Mouse (Mus musculus) ES-E14 (cell line): ENCODE data around the gene Ppil6. TPM values are rescaled to one million over a fixed set of nuclear protein-coding genes. Genes with fewer than 3 reads are reported as not detected.

Experiments
- DNase-seq: peaks from one replicate; pipeline ENCODE4 v3.0.0-alpha.2; 2013; ENCODE audit warnings: low read depth, low spot score
- H3K27ac ChIP-seq: 2 replicates; pipeline ENCODE4 v1.5.1; 2012; ENCODE audit warnings: low read depth, mild to moderate bottlenecking, low read length, moderate library complexity, mixed read lengths; ENCODE audit not compliant: poor library complexity, insufficient read depth, severe bottlenecking
- H3K36me3 ChIP-seq: 2 replicates; pipeline ENCODE4 v1.6.1; 2012; ENCODE audit warnings: mild to moderate bottlenecking, low read length, moderate library complexity, mixed read lengths; ENCODE audit not compliant: control insufficient read depth, poor library complexity, insufficient read depth, severe bottlenecking
- H3K4me1 ChIP-seq, 2 experiments: fragments of 150-350 bp in 1 of 2; sonication (generic) in 1 of 2; 2 replicates each; pipeline ENCODE4 v1.6.1; 2012; ENCODE audit warnings: low read length in 2 of 2, mild to moderate bottlenecking in 1 of 2, mixed read lengths in 1 of 2; ENCODE audit not compliant: control insufficient read depth in 2 of 2, insufficient read depth in 2 of 2, poor library complexity in 1 of 2
- H3K4me3 ChIP-seq, 2 experiments: fragments of 150-350 bp in 1 of 2; sonication (generic) in 1 of 2; 2 replicates each; pipeline ENCODE4 v1.5.1; 2012; ENCODE audit warnings: low read length in 2 of 2, low read depth in 1 of 2, mild to moderate bottlenecking in 1 of 2, mixed read lengths in 1 of 2; ENCODE audit not compliant: insufficient read depth in 1 of 2, poor library complexity in 1 of 2, severe bottlenecking in 1 of 2
- H3K9ac ChIP-seq: 2 replicates; pipeline ENCODE4 v1.6.1; 2012; ENCODE audit warnings: low read depth, mild to moderate bottlenecking, low read length, mixed read lengths; ENCODE audit not compliant: poor library complexity, insufficient read depth, severe bottlenecking
- H3K9me3 ChIP-seq: fragments of 150-350 bp; sonication (generic); 2 replicates; pipeline ENCODE4 v1.6.1; 2012; ENCODE audit warnings: low read depth, mild to moderate bottlenecking, low read length; ENCODE audit not compliant: control insufficient read depth, insufficient read depth
- CHD2 ChIP-seq: IDR thresholded peaks from 2 replicates; pipeline ENCODE4 v1.6.1; 2014; ENCODE audit warnings: mild to moderate bottlenecking, low read depth, low read length, inconsistent platforms
- HCFC1 ChIP-seq: IDR thresholded peaks from 2 replicates; pipeline ENCODE4 v1.6.1; 2012; ENCODE audit warnings: low read length, inconsistent platforms, borderline replicate concordance; ENCODE audit not compliant: insufficient read depth
- MAFK ChIP-seq: IDR thresholded peaks from 2 replicates; pipeline ENCODE4 v1.6.1; 2014; ENCODE audit warnings: mild to moderate bottlenecking, low read depth, low read length, inconsistent platforms; ENCODE audit not compliant: insufficient read depth
- ZC3H11A ChIP-seq: IDR thresholded peaks from 2 replicates; pipeline ENCODE4 v1.6.1; 2012; ENCODE audit warnings: low read depth, mild to moderate bottlenecking, inconsistent platforms, low read length, borderline replicate concordance
- ZNF384 ChIP-seq: IDR thresholded peaks from 2 replicates; pipeline ENCODE4 v1.6.1; 2012; ENCODE audit warnings: low read depth, low read length, inconsistent platforms
- in situ Hi-C, 2 experiments: fragments of 600-800 bp; cut with MboI; formaldehyde crosslinking; loops; one replicate each; pipeline ENCODE4 v1.15.1; 2025; ENCODE audit warnings: low sequenced_read_pairs in 2 of 2, inconsistent platforms in 1 of 2; ENCODE audit not compliant: unreplicated experiment in 2 of 2
- total RNA-seq: library from RNA; depleted of rRNA; stranded (reverse); fragments of 300-350 nt; gene quantifications from 2 replicates; pipeline ENCODE4 v1.2.3, GENCODE M21; 2012

Ppil6 gene
- total RNA-seq, 1 experiment: not detected

DNA sequence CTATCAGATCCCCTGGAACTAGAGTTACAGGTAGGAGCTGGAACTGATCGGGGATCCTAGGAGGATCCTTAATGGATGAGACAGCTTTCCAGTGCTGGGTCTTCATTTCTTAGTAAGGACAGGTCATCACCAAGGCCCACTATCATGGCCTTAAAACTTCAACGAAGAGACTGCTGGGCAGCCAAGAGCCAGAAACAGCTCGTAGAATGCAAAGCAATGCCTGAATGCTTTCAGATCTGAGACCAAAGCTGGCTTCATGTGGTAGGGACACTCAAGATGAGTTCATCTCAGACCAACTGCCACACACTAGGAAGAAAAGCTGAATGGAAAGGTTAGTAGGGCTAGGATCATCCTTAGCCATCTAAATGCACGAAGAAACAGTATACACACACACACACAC, 48.7 kb downstream of the Ppil6 start:
- Histone ChIP-seq H3K36me3 (peaks cover 5% of the 10 kb centered on the region), H3K4me1 (no peaks in the 10 kb centered on the region), H3K4me3 (no peak overlapping the region), H3K9me3 (no peaks in the 10 kb centered on the region), H3K27ac (no peak overlapping the region), H3K9ac (no peak overlapping the region)
- no peak for DNase-seq
- TF ChIP-seq MAFK (no peak), HCFC1 (no peak), CHD2 (no peak), ZC3H11A (no peak), ZNF384 (no peak)
- in situ Hi-C loops: no loop called here

DNA sequence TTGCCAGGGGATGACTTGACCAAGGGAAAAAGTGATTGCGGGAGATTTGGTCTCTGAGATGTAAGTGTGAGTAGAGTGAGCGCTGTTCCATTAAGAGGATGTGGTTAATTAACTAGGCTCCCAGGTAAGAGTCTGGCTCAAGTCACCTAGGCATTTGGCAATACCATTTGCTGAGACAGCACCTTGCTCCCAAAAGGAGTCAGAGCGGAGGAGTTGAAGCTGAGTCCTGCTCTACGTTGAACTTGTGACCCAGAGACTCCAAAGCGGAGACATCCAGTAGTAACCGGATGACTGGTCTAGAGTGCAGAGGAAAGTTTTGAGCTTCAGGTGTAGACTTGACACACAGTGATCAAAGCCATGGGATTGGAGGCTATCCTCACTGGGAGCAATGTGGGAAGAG, 51.8 kb downstream of the Ppil6 start:
- in situ Hi-C loops: no loop called here
- Histone ChIP-seq H3K27ac (no peak overlapping the region), H3K9ac (no peak overlapping the region), H3K4me3 (no peak overlapping the region), H3K4me1 (peaks cover 0 to 8% of the 10 kb centered on the region in 2 experiments; a peak in 3 of 4 replicates), H3K36me3 (peaks cover 2% of the 10 kb centered on the region; the same call in 1 of the 2 replicates), H3K9me3 (no peaks in the 10 kb centered on the region)
- no peak for TF ChIP-seq ZNF384
- no peak for TF ChIP-seq CHD2
- TF ChIP-seq MAFK: no peak
- no peak for TF ChIP-seq HCFC1
- TF ChIP-seq ZC3H11A: no peak
- no peak for DNase-seq

DNA sequence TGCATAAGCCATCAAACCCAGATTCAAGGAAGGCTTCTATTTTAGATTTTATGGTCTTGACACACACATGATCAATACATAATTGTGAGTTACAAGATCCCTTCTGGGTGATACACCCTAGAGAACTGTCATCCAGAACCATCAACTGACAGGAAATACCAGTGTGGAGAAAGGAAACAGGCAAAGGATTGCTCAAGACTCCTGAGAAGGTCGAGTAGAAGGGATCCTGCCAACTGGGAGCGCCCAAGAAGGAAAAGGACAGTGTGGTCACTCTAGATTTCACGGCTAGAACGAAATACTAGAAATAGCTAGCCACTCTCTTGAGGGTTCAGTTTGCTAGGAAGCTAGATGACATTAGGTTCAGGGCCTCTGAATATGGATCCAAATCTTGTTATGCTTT, 53.2 kb downstream of the Ppil6 start:
- H3K27ac ChIP-seq: no peak overlapping the region
- in situ Hi-C loops: no loop called here
- no peaks in the 10 kb centered on the region for H3K9me3 ChIP-seq
- H3K36me3 ChIP-seq: peaks cover 2% of the 10 kb centered on the region; the same call in 1 of the 2 replicates
- DNase-seq: no peak
- TF ChIP-seq MAFK (no peak), ZC3H11A (no peak), CHD2 (no peak)
- H3K9ac ChIP-seq: no peak overlapping the region
- H3K4me3 ChIP-seq: no peak overlapping the region
- peaks cover 0 to 8% of the 10 kb centered on the region in 2 experiments; a peak in 3 of 4 replicates for H3K4me1 ChIP-seq

DNA sequence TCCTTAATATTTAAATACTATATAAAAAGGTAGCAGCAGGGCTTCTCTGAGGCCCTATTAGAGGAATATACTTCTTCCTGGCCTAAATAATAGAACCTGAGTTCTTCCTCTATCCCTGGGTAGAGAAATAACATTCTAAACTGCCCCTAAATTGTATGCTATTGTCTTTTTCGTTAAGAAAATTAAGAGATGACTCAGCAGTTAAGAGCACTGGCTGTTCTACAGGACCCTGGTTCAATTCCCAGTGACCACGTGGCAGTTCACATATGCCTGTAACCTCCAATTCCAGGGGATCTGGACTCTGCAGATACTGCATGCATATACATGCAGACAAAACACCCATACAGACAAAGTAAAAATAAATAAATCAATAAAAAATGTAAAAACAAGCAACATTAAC, 53.6 kb downstream of the Ppil6 start:
- Histone ChIP-seq H3K36me3 (peaks cover 2% of the 10 kb centered on the region; the same call in 1 of the 2 replicates), H3K4me1 (peaks cover 0 to 8% of the 10 kb centered on the region in 2 experiments; a peak in 3 of 4 replicates), H3K27ac (no peak overlapping the region), H3K9me3 (no peaks in the 10 kb centered on the region), H3K9ac (no peak overlapping the region), H3K4me3 (no peak overlapping the region)
- in situ Hi-C loops: no loop called here
- TF ChIP-seq ZC3H11A: no peak
- peak; percentile 58; the same call in 1 of the 2 replicates for TF ChIP-seq MAFK
- DNase-seq: no peak

DNA sequence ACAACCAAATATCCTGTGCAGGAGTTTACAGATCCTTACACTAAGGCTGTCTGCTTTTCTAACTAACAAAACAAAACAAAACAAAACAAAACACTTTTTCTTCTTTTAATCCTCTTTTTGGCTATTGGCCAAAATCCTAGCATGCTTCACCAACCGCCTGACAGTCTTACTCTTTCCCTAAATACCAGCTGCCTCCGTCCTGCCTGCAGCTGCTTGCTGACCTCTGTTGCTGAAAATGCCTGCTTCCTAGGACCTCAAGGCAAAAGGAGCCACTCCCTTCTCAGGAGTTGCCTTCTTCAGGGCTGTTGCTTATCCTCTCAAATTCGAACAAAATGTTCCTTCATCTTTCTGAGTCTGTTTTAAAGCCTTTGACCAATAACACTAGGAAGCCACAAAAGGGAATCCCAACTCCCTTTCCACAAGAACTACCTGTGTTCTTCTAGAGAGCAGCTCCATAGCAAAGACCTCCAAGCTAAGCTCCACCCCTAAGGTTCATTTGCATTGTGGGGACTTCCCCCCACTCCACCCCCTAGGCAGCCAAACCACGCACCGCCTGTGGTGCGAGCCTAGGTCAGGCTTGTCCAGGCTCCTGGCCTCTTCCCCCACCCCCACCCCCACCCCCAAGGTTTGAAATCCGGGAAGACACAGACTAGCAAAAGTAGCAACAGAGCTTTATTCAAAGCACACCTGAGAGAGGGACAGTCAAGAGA, 54.4 kb downstream of the Ppil6 start:
- Histone ChIP-seq H3K27ac (no peak overlapping the region; the same call in 1 of the 2 replicates), H3K9ac (no peak overlapping the region), H3K9me3 (no peaks in the 10 kb centered on the region), H3K4me1 (peaks cover 0 to 8% of the 10 kb centered on the region in 2 experiments; a peak in 3 of 4 replicates), H3K36me3 (no peaks in the 10 kb centered on the region), H3K4me3 (peak overlapping the region in 1 of 2 experiments; percentile 26; a peak in 1 of 4 replicates)
- in situ Hi-C loops: no loop called here
- DNase-seq: no peak
- TF ChIP-seq HCFC1 (no peak), MAFK (no peak), ZNF384 (no peak), CHD2 (no peak), ZC3H11A (no peak)
